Mouse (Mus musculus) lung, postnatal 0 days (tissue): ENCODE measurements at regions not wholly inside any gene's neighbourhood (a gene's known extent, or its start where the extent isn't known, plus 50 kb on each side); places are given as distances from the start of the nearest gene placed in this dataset.

ENCODE experiments used
- CTCF ChIP-seq: IDR thresholded peaks from 2 replicates; pipeline ENCODE4 v1.5.1; 2016; ENCODE audit warnings: antibody characterized with exemption, mild to moderate bottlenecking
- EP300 ChIP-seq: IDR thresholded peaks from 2 replicates; pipeline ENCODE4 v1.6.1; 2016; ENCODE audit warnings: antibody characterized with exemption, mild to moderate bottlenecking, control low read depth

- TF ChIP-seq CTCF (no peak), EP300 (no peak)
Observed at GRCm38 (mm10) chr4:72049638-72050454, 150.9 kb downstream of the Tle1 start.
